Mouse (Mus musculus): ENCODE data around the gene Jpt1. TPM values are rescaled to one million over a fixed set of nuclear protein-coding genes. Genes with fewer than 3 reads are reported as not detected.

Jpt1 gene
- polyA plus RNA-seq, 1 experiment from 2014 or later = 1,336 TPM

Small RNA genes within 50 kb of the gene (microRNA-seq; reads per million reads assigned to microRNA genes)
- gene Mir3968 = not detected

Other genes with a start within 250 kb of the Jpt1 start
- gene Grin2c, start 247.1 kb downstream of the Jpt1 start, polyA plus RNA-seq (2015; fragmentation: Nextera tagmentation; extraction: Ambion mirVana) = 0.60 and 0.72 TPM in 2 replicates
- 21.2 and 22.5 TPM in 2 replicates for gene Fdxr, start 237.3 kb downstream of the Jpt1 start, polyA plus RNA-seq (2015; fragmentation: Nextera tagmentation; extraction: Ambion mirVana)
- gene Fads6, start 216.7 kb downstream of the Jpt1 start, polyA plus RNA-seq (2015; fragmentation: Nextera tagmentation; extraction: Ambion mirVana) = 1.4 and 2.0 TPM in 2 replicates
- gene Otop2, start 207.2 kb downstream of the Jpt1 start, polyA plus RNA-seq (2015; fragmentation: Nextera tagmentation; extraction: Ambion mirVana) = 0.06 and 0.18 TPM in 2 replicates
- gene Ush1g, start 192.3 kb downstream of the Jpt1 start, polyA plus RNA-seq (2015; fragmentation: Nextera tagmentation; extraction: Ambion mirVana) = 0.16 and 0.25 TPM in 2 replicates
- 2.3 and 2.7 TPM in 2 replicates for gene Otop3, start 179.7 kb downstream of the Jpt1 start, polyA plus RNA-seq (2015; fragmentation: Nextera tagmentation; extraction: Ambion mirVana)
- 66.9 and 67.8 TPM in 2 replicates for gene Hid1, start 146.6 kb downstream of the Jpt1 start, polyA plus RNA-seq (2015; fragmentation: Nextera tagmentation; extraction: Ambion mirVana)
- 16.1 and 18.0 TPM in 2 replicates for gene Cdr2l, start 132.5 kb downstream of the Jpt1 start, polyA plus RNA-seq (2015; fragmentation: Nextera tagmentation; extraction: Ambion mirVana)
- gene Mrpl58, start 110.6 kb downstream of the Jpt1 start, polyA plus RNA-seq (2015; fragmentation: Nextera tagmentation; extraction: Ambion mirVana) = 185 and 186 TPM in 2 replicates
- gene Atp5h, start 94.4 kb downstream of the Jpt1 start, polyA plus RNA-seq (2015; fragmentation: Nextera tagmentation; extraction: Ambion mirVana) = 832 and 923 TPM in 2 replicates
- gene Kctd2, start 94.3 kb downstream of the Jpt1 start, polyA plus RNA-seq (2015; fragmentation: Nextera tagmentation; extraction: Ambion mirVana) = 5.7 and 10.2 TPM in 2 replicates
- gene Trim80, start 73.8 kb downstream of the Jpt1 start, polyA plus RNA-seq (2015; fragmentation: Nextera tagmentation; extraction: Ambion mirVana) = 0.15 TPM in 1 of 2 replicates, not detected in the other
- gene Slc16a5, start 51.9 kb downstream of the Jpt1 start, polyA plus RNA-seq (2015; fragmentation: Nextera tagmentation; extraction: Ambion mirVana) = 0.34 and 0.46 TPM in 2 replicates
- gene Armc7, start 38.7 kb downstream of the Jpt1 start, polyA plus RNA-seq (2015; fragmentation: Nextera tagmentation; extraction: Ambion mirVana) = 16.8 and 19.4 TPM in 2 replicates
- 95.8 and 104 TPM in 2 replicates for gene Nt5c, start 22.5 kb downstream of the Jpt1 start, polyA plus RNA-seq (2015; fragmentation: Nextera tagmentation; extraction: Ambion mirVana)
- 847 and 892 TPM in 2 replicates for gene Sumo2, start 21.9 kb upstream of the Jpt1 start, polyA plus RNA-seq (2015; fragmentation: Nextera tagmentation; extraction: Ambion mirVana)
- gene Nup85, start 50.0 kb upstream of the Jpt1 start, polyA plus RNA-seq (2015; fragmentation: Nextera tagmentation; extraction: Ambion mirVana) = 97.5 and 107 TPM in 2 replicates
- 79.9 and 82.2 TPM in 2 replicates for gene Mrps7, start 89.5 kb upstream of the Jpt1 start, polyA plus RNA-seq (2015; fragmentation: Nextera tagmentation; extraction: Ambion mirVana)
- 35.1 and 43.7 TPM in 2 replicates for gene Gga3, start 89.7 kb upstream of the Jpt1 start, polyA plus RNA-seq (2015; fragmentation: Nextera tagmentation; extraction: Ambion mirVana)
- 16.1 and 16.2 TPM in 2 replicates for gene Mif4gd, start 98.6 kb upstream of the Jpt1 start, polyA plus RNA-seq (2015; fragmentation: Nextera tagmentation; extraction: Ambion mirVana)
- gene Slc25a19, start 113.9 kb upstream of the Jpt1 start, polyA plus RNA-seq (2015; fragmentation: Nextera tagmentation; extraction: Ambion mirVana) = 42.7 and 49.9 TPM in 2 replicates
- 183 and 193 TPM in 2 replicates for gene Grb2, start 194.2 kb upstream of the Jpt1 start, polyA plus RNA-seq (2015; fragmentation: Nextera tagmentation; extraction: Ambion mirVana)

Data from hindbrain, embryonic 16.5 days (tissue).